Mouse (Mus musculus) heart, adult 2 months (tissue): ENCODE data around the gene Ppbp. TPM values are rescaled to one million over a fixed set of nuclear protein-coding genes. Genes with fewer than 3 reads are reported as not detected.
A peak's percentile ranks its signal among the peaks of the same experiment; 100 is the strongest.

Experiments used
- DNase-seq, 2 experiments: peaks; one replicate each; pipeline ENCODE4 v3.0.0; 2021
- H3K27ac ChIP-seq: fragments of 200-600 bp; 2 replicates; pipeline ENCODE4 v1.8.1; 2022
- H3K27me3 ChIP-seq: fragments of 200-500 bp; 2 replicates; pipeline ENCODE4 v1.6.1; 2012; ENCODE audit warnings: mild to moderate bottlenecking, low read length, inconsistent platforms, mixed read lengths; ENCODE audit not compliant: control insufficient read depth, insufficient read depth
- H3K36me3 ChIP-seq: fragments of 200-500 bp; 2 replicates; pipeline ENCODE4 v1.6.1; 2012; ENCODE audit warnings: low read length, inconsistent platforms; ENCODE audit not compliant: control insufficient read depth, insufficient read depth
- H3K4me1 ChIP-seq: fragments of 200-500 bp; 2 replicates; pipeline ENCODE4 v1.6.1; 2011; ENCODE audit warnings: low read length; ENCODE audit not compliant: control insufficient read depth, insufficient read depth
- H3K4me3 ChIP-seq: fragments of 200-600 bp; 2 replicates; pipeline ENCODE4 v1.8.1; 2022
- H3K79me2 ChIP-seq: fragments of 200-500 bp; replicated peaks from 2 replicates; pipeline ENCODE4 v1.6.1; 2012; ENCODE audit warnings: mild to moderate bottlenecking, inconsistent platforms, low read length, moderate library complexity, mixed read lengths; ENCODE audit not compliant: control insufficient read depth, insufficient read depth
- H3K9ac ChIP-seq: fragments of 200-500 bp; 2 replicates; pipeline ENCODE4 v1.6.1; 2012; ENCODE audit warnings: low read depth, mild to moderate bottlenecking, control low read depth, inconsistent platforms, low read length, mixed read lengths
- CTCF ChIP-seq: fragments of 200-600 bp; IDR thresholded peaks from 2 replicates; pipeline ENCODE4 v1.8.1; 2022; ENCODE audit warnings: antibody characterized with exemption, mild to moderate bottlenecking, moderate library complexity
- EP300 ChIP-seq: fragments of 200-500 bp; IDR thresholded peaks from 2 replicates; pipeline ENCODE4 v1.6.1; 2011; ENCODE audit warnings: low read depth, low read length, control low read depth; ENCODE audit not compliant: insufficient read depth
- POLR2A ChIP-seq: fragments of 200-500 bp; IDR thresholded peaks from 2 replicates; pipeline ENCODE4 v1.6.1; 2011; ENCODE audit warnings: mild to moderate bottlenecking, low read depth, low read length, control low read depth; ENCODE audit not compliant: insufficient read depth
- WGBS: fragments of 180-500 bp; shearing (Covaris S2); methylation state at CpG from one replicate; pipeline ENCODE4 v1.1.7; 2018; 5-methylcytosine and 5-hydroxymethylcytosine counted together
- intact Hi-C: fragments of 180-260 bp; cut with DNase I; formaldehyde crosslinking; loops from one replicate; pipeline ENCODE4 v1.15.1; 2025
- polyA plus RNA-seq: library from polyadenylated mRNA; depleted of rRNA; stranded (reverse); fragments of >200 nt; gene quantifications from 2 replicates; pipeline ENCODE4 v1.2.3, GENCODE M21; 2012
- total RNA-seq, 2 experiments: library from RNA; stranded (reverse); gene quantifications; 2 replicates each; pipeline ENCODE4 v1.2.3; 2021

The Ppbp gene
- total and polyA plus RNA-seq, 3 experiments = 9.6 to 56.5 (median 27.4) TPM

- Histone ChIP-seq H3K4me3 (no peak overlapping the region), H3K27me3 (no peaks in the 10 kb centered on the region), H3K9ac (no peak overlapping the region), H3K27ac (no peak overlapping the region), H3K36me3 (no peaks in the 10 kb centered on the region), H3K4me1 (peaks cover 2% of the 10 kb centered on the region), H3K79me2 (no peaks in the 10 kb centered on the region)
- intact Hi-C loops = no loop called here
- no peak for DNase-seq
- 83% methylated on average over 10 of the region's 10 CpGs for WGBS
- TF ChIP-seq POLR2A (no peak), CTCF (no peak), EP300 (no peak)
Observed at GRCm38 (mm10) chr5:90777621-90778020, 9.3 kb downstream of the Ppbp start.

GRCm38 (mm10) chr5:90778856-90779255, 10.5 kb downstream of the Ppbp start:
- TF ChIP-seq EP300 (no peak), CTCF (no peak), POLR2A (no peak)
- H3K27me3 ChIP-seq = no peaks in the 10 kb centered on the region
- peak in 1 of 2 experiments; percentile 26 for DNase-seq

GRCm38 (mm10) chr5:90783697-90784096, 15.4 kb downstream of the Ppbp start:
- intact Hi-C loops = no loop called here
- Histone ChIP-seq H3K79me2 (no peaks in the 10 kb centered on the region), H3K9ac (no peak overlapping the region), H3K27ac (no peak overlapping the region), H3K4me1 (no peaks in the 10 kb centered on the region), H3K27me3 (no peaks in the 10 kb centered on the region), H3K36me3 (no peaks in the 10 kb centered on the region), H3K4me3 (no peak overlapping the region)
- 86% methylated on average over 3 of the region's 3 CpGs for WGBS
- no peak for DNase-seq
- no peak for TF ChIP-seq EP300
- no peak for TF ChIP-seq POLR2A
- TF ChIP-seq CTCF = no peak

More at GRCm38 (mm10) chr5:90778856-90779255, 10.5 kb downstream of the Ppbp start:
- H3K4me1 ChIP-seq = no peaks in the 10 kb centered on the region
- no peaks in the 10 kb centered on the region for H3K79me2 ChIP-seq
- H3K36me3 ChIP-seq = no peaks in the 10 kb centered on the region
- H3K27ac ChIP-seq = no peak overlapping the region
- intact Hi-C loops = no loop called here
- H3K4me3 ChIP-seq = no peak overlapping the region
- H3K9ac ChIP-seq = no peak overlapping the region
- 61% methylated on average over 6 of the region's 6 CpGs for WGBS

- Histone ChIP-seq H3K9ac (no peak within 1 kb of the TSS), H3K36me3 (no peaks in the 10 kb centered on the region), H3K79me2 (no peaks in the 10 kb centered on the region), H3K27me3 (no peaks in the 10 kb centered on the region), H3K4me3 (no peak within 1 kb of the TSS), H3K4me1 (no peaks in the 10 kb centered on the region; the same call in 1 of the 2 replicates), H3K27ac (no peak within 1 kb of the TSS)
- peak in 1 of 2 experiments; percentile 20 for DNase-seq
- WGBS = 20% methylated on average over 26 of the region's 26 CpGs
- intact Hi-C loops = loop anchor here (5.0 kb wide), 2 partner anchors 116 to 124 kb away; partner anchors contain the start of gene Cxcl2
- TF ChIP-seq EP300 (no peak), POLR2A (no peak), CTCF (peak; percentile 49)
Observed at GRCm38 (mm10) chr5:90785659-90786588, 17.6 kb downstream of the Ppbp start, which contains the start of gene Cxcl3. TSS of gene Cxcl3 (plus strand) at chr5:90786103.

GRCm38 (mm10) chr5:90788114-90788513, 19.8 kb downstream of the Ppbp start:
- no peaks in the 10 kb centered on the region; the same call in 1 of the 2 replicates for H3K4me1 ChIP-seq
- no peaks in the 10 kb centered on the region for H3K27me3 ChIP-seq
- intact Hi-C loops = loop anchor here (5.0 kb wide), 2 partner anchors 114 to 126 kb away; partner anchors contain the start of gene Cxcl2
- no peak for TF ChIP-seq POLR2A
- TF ChIP-seq EP300 = no peak
- TF ChIP-seq CTCF = peak; percentile 53
- no peak overlapping the region for H3K4me3 ChIP-seq
- no peak overlapping the region for H3K9ac ChIP-seq
- H3K36me3 ChIP-seq = no peaks in the 10 kb centered on the region
- DNase-seq = no peak
- H3K27ac ChIP-seq = no peak overlapping the region
- no peaks in the 10 kb centered on the region for H3K79me2 ChIP-seq
- 85% methylated on average over 4 of the region's 4 CpGs for WGBS
